Mouse (Mus musculus) embryo, embryonic 10 days (tissue): ENCODE results near the gene Med29.

Experiments
- DNase-seq: peaks from one replicate; pipeline ENCODE4 v3.0.0-alpha.2; 2015; ENCODE audit warnings: low spot score

Med29 gene

GRCm38 (mm10) chr7:28353267-28353666, 39.2 kb downstream of the Med29 start:
- no peak for DNase-seq

GRCm38 (mm10) chr7:28351676-28352191, 40.8 kb downstream of the Med29 start:
- no peak for DNase-seq

- DNase-seq: peak; percentile 99
Observed at GRCm38 (mm10) chr7:28350155-28350883, 42.2 kb downstream of the Med29 start, which contains the start of gene Rps16. TSS of gene Rps16 (plus strand) at chr7:28350652.

GRCm38 (mm10) chr7:28348601-28349000, 43.9 kb downstream of the Med29 start:
- DNase-seq: peak; percentile 35

- no peak for DNase-seq
Observed at GRCm38 (mm10) chr7:28347746-28348145, 44.8 kb downstream of the Med29 start.

- peak; percentile 82 for DNase-seq
Observed at GRCm38 (mm10) chr7:28344637-28345036, 47.9 kb downstream of the Med29 start.

GRCm38 (mm10) chr7:28341381-28341780, 51.1 kb downstream of the Med29 start:
- DNase-seq: no peak

- DNase-seq: peak; percentile 58
Observed at GRCm38 (mm10) chr7:28339213-28339917, 53.1 kb downstream of the Med29 start.

- DNase-seq: peak; percentile 100
Observed at GRCm38 (mm10) chr7:28338108-28338998, 54.2 kb downstream of the Med29 start, which contains the start of gene Supt5. TSS of gene Supt5 (minus strand) at chr7:28338746.
